Mouse (Mus musculus) urinary bladder, adult 2 months (tissue): Measurements from ENCODE around the gene Olfr539. TPM values are rescaled to one million over a fixed set of nuclear protein-coding genes. Genes with fewer than 3 reads are reported as not detected.
"Not testable (repeated sequence)": the region's sequence is repeated elsewhere in the genome, so short reads cannot be mapped to it uniquely, and the experiment has no call there.

Experiments
- DNase-seq: peaks from one replicate; pipeline ENCODE4 v3.0.0; 2022; ENCODE audit warnings: low spot score
- polyA plus RNA-seq: library from polyadenylated mRNA; depleted of rRNA; stranded (reverse); fragments of >200 nt; gene quantifications from 2 replicates; pipeline ENCODE4 v1.2.3, GENCODE M21; 2012; rRNA removed

The Olfr539 gene
- polyA plus RNA-seq, result under 0.01 TPM in 1 of 2 replicates, not detected in the other

GRCm38 (mm10) chr7:140659630-140660029 lies at the start of gene Olfr539:
Gene Olfr539 (plus strand): TSS chr7:140659930.
- DNase-seq, result no peak

GRCm38 (mm10) chr7:140628670-140629069 lies 31.1 kb upstream of the Olfr539 start, which contains the start of gene Olfr61:
Gene Olfr61 (plus strand): TSS chr7:140628970.
- not testable (repeated sequence) for DNase-seq

GRCm38 (mm10) chr7:140630559-140630958 lies 29.2 kb upstream of the Olfr539 start:
- DNase-seq, result no peak

- DNase-seq, result no peak
Measured at GRCm38 (mm10) chr7:140646152-140646551, 13.6 kb upstream of the Olfr539 start, which contains the start of gene Olfr53. Gene Olfr53 (plus strand): TSS chr7:140646452.

GRCm38 (mm10) chr7:140670693-140671092 lies 11.0 kb downstream of the Olfr539 start:
- DNase-seq, result not testable (repeated sequence)

GRCm38 (mm10) chr7:140675863-140676262 lies 16.1 kb downstream of the Olfr539 start:
- no peak for DNase-seq

GRCm38 (mm10) chr7:140679591-140679990 lies 19.9 kb downstream of the Olfr539 start:
- DNase-seq, result not testable (repeated sequence)

- DNase-seq, result no peak
Measured at GRCm38 (mm10) chr7:140681651-140682050, 21.9 kb downstream of the Olfr539 start, which contains the start of gene Olfr45. Gene Olfr45 (plus strand): TSS chr7:140681951.

GRCm38 (mm10) chr7:140696967-140697366 lies 37.2 kb downstream of the Olfr539 start, which contains the start of gene Olfr541:
Gene Olfr541 (plus strand): TSS chr7:140697267.
- DNase-seq, result no peak

GRCm38 (mm10) chr7:140706348-140706747 lies 46.6 kb downstream of the Olfr539 start:
- DNase-seq, result no peak

- DNase-seq, result no peak
Measured at GRCm38 (mm10) chr7:140707536-140708284, 48.0 kb downstream of the Olfr539 start.

- DNase-seq, result no peak
Measured at GRCm38 (mm10) chr7:140717155-140718055, 57.7 kb downstream of the Olfr539 start.

- no peak for DNase-seq
Measured at GRCm38 (mm10) chr7:140721095-140721494, 61.4 kb downstream of the Olfr539 start.

GRCm38 (mm10) chr7:140725558-140725957 lies 65.8 kb downstream of the Olfr539 start:
- no peak for DNase-seq

Other genes with a start within 250 kb of the Olfr539 start
- gene Olfr532, start 238.3 kb upstream of the Olfr539 start, polyA plus RNA-seq, result not detected in 2 replicates
- not detected in 2 replicates for gene Olfr533, start 196.6 kb upstream of the Olfr539 start, polyA plus RNA-seq
- not detected in 2 replicates for gene Olfr535, start 175.7 kb upstream of the Olfr539 start, polyA plus RNA-seq
- gene Olfr536, start 152.5 kb upstream of the Olfr539 start, polyA plus RNA-seq, result not detected in 2 replicates
- not detected in 2 replicates for gene Olfr538, start 92.0 kb upstream of the Olfr539 start, polyA plus RNA-seq
- gene Olfr46, start 58.7 kb upstream of the Olfr539 start, polyA plus RNA-seq, result not detected in 2 replicates
- gene Olfr61, start 31.0 kb upstream of the Olfr539 start, polyA plus RNA-seq, result not detected in 2 replicates
- not detected in 2 replicates for gene Olfr53, start 13.5 kb upstream of the Olfr539 start, polyA plus RNA-seq
- not detected in 2 replicates for gene Olfr45, start 22.0 kb downstream of the Olfr539 start, polyA plus RNA-seq
- not detected in 2 replicates for gene Olfr541, start 37.3 kb downstream of the Olfr539 start, polyA plus RNA-seq
- 45.5 and 70.4 TPM in 2 replicates for gene Cyp2e1, start 103.8 kb downstream of the Olfr539 start, polyA plus RNA-seq
- 0.10 and 0.18 TPM in 2 replicates for gene Syce1, start 127.9 kb downstream of the Olfr539 start, polyA plus RNA-seq
- 0.45 and 0.71 TPM in 2 replicates for gene Zfp941, start 162.2 kb downstream of the Olfr539 start, polyA plus RNA-seq
- 43.7 and 48.7 TPM in 2 replicates for gene Urah, start 175.1 kb downstream of the Olfr539 start, polyA plus RNA-seq
- not detected in 2 replicates for gene Scgb1c1, start 185.6 kb downstream of the Olfr539 start, polyA plus RNA-seq
- 0.06 TPM in 1 of 2 replicates, not detected in the other for gene Odf3, start 187.9 kb downstream of the Olfr539 start, polyA plus RNA-seq
- gene Gm45785, start 196.4 kb downstream of the Olfr539 start, polyA plus RNA-seq, result not detected in 2 replicates
- gene Ric8a, start 197.0 kb downstream of the Olfr539 start, polyA plus RNA-seq, result 74.7 and 77.1 TPM in 2 replicates
- 35.9 and 46.2 TPM in 2 replicates for gene Bet1l, start 197.6 kb downstream of the Olfr539 start, polyA plus RNA-seq
- gene Psmd13, start 222.0 kb downstream of the Olfr539 start, polyA plus RNA-seq, result 77.9 and 79.2 TPM in 2 replicates
- gene Sirt3, start 222.4 kb downstream of the Olfr539 start, polyA plus RNA-seq, result 32.4 and 38.5 TPM in 2 replicates
- 3.9 and 4.4 TPM in 2 replicates for gene Cox8b, start 240.5 kb downstream of the Olfr539 start, polyA plus RNA-seq